Mouse (Mus musculus) liver, postnatal 0 days (tissue): ENCODE measurements at regions not wholly inside any gene's neighbourhood (a gene's known extent, or its start where the extent isn't known, plus 50 kb on each side); places are given as distances from the start of the nearest gene placed in this dataset.

Source experiments
- ATAC-seq: fragments of 200-750 bp; cut with Nextera tagmentation; 2 replicates; pipeline ENCODE4 v1.8.0; 2017; ENCODE audit warnings: mild to moderate bottlenecking, moderate library complexity
- DNase-seq: peaks from one replicate; pipeline ENCODE4 v3.0.0-alpha.2; 2016
- H3K27ac ChIP-seq: fragments of 300-500 bp; sonication (generic); 2 replicates; pipeline ENCODE4 v1.5.1; 2014; ENCODE audit warnings: antibody characterized with exemption, moderate library complexity, mild to moderate bottlenecking, low read depth
- H3K27me3 ChIP-seq: fragments of 300-500 bp; sonication (generic); 2 replicates; pipeline ENCODE4 v1.6.1; 2014; ENCODE audit warnings: low read length, control low read depth, mixed read lengths; ENCODE audit not compliant: insufficient read depth
- H3K36me3 ChIP-seq: fragments of 300-500 bp; sonication (generic); replicated peaks from 2 replicates; pipeline ENCODE4 v1.6.1; 2014; ENCODE audit warnings: mild to moderate bottlenecking, control low read depth, low read length, moderate library complexity, mixed read lengths; ENCODE audit not compliant: insufficient read depth
- H3K4me1 ChIP-seq: fragments of 300-500 bp; sonication (generic); 2 replicates; pipeline ENCODE4 v1.6.1; 2014; ENCODE audit warnings: antibody characterized with exemption, mild to moderate bottlenecking, control low read depth; ENCODE audit not compliant: insufficient read depth
- H3K4me2 ChIP-seq: fragments of 300-500 bp; sonication (generic); 2 replicates; pipeline ENCODE4 v1.6.1; 2014; ENCODE audit warnings: low read depth, mild to moderate bottlenecking, low read length, moderate library complexity, mixed read lengths
- H3K4me3 ChIP-seq: fragments of 300-500 bp; sonication (generic); 2 replicates; pipeline ENCODE4 v1.5.1; 2014; ENCODE audit warnings: low read depth, low read length
- H3K9ac ChIP-seq: fragments of 300-500 bp; sonication (generic); replicated peaks from 2 replicates; pipeline ENCODE4 v1.6.1; 2014; ENCODE audit warnings: mild to moderate bottlenecking, moderate library complexity
- H3K9me3 ChIP-seq: fragments of 300-500 bp; sonication (generic); 2 replicates; pipeline ENCODE4 v1.6.1; 2016; ENCODE audit warnings: mild to moderate bottlenecking, control low read depth, low read length, mixed read lengths
- CTCF ChIP-seq: sonication (generic); IDR thresholded peaks from 2 replicates; pipeline ENCODE4 v1.5.1; 2016; ENCODE audit warnings: antibody characterized with exemption, low read depth
- EP300 ChIP-seq: IDR thresholded peaks from 2 replicates; pipeline ENCODE4 v1.6.1; 2016; ENCODE audit warnings: antibody characterized with exemption, low read depth, mild to moderate bottlenecking
- WGBS: fragments of 180-500 bp; shearing (Covaris S2); extraction: QIAGEN DNeasy Blood & Tissue Kit; methylation state at CpG from one replicate; pipeline ENCODE4 v1.1.7; 2014; ENCODE audit not compliant: insufficient replicate concordance; 5-methylcytosine and 5-hydroxymethylcytosine counted together

DNA sequence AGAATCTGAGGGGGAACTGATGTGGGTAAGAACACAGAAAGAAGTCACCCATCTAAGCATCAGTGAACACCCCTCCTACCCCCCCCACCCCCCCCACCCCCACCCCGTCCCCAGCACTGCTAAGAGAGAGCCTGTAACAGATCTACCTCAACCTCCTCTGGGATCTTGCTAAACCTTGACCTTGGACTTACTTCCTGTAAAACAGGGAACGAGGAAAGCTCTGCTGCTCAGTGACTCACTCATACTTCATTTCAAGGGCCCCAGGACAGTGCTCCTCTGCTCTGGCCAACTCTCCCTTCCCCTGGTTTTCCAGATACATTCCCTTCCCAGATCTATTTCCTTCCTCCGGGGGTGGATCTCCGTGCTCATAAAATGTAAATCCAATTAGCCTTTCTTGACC lies 510.4 kb upstream of the Mpdz start:
- no peaks in the 10 kb centered on the region for H3K36me3 ChIP-seq
- H3K4me3 ChIP-seq: no peak overlapping the region
- WGBS: 46% methylated on average over 4 of the region's 4 CpGs
- TF ChIP-seq CTCF (no peak), EP300 (no peak)
- H3K27ac ChIP-seq: no peak overlapping the region
- no peaks in the 10 kb centered on the region for H3K4me1 ChIP-seq
- H3K9me3 ChIP-seq: no peaks in the 10 kb centered on the region
- no peaks in the 10 kb centered on the region for H3K27me3 ChIP-seq
- no peak for ATAC-seq
- H3K9ac ChIP-seq: no peak overlapping the region
- no peak overlapping the region for H3K4me2 ChIP-seq
- DNase-seq: no peak

DNA sequence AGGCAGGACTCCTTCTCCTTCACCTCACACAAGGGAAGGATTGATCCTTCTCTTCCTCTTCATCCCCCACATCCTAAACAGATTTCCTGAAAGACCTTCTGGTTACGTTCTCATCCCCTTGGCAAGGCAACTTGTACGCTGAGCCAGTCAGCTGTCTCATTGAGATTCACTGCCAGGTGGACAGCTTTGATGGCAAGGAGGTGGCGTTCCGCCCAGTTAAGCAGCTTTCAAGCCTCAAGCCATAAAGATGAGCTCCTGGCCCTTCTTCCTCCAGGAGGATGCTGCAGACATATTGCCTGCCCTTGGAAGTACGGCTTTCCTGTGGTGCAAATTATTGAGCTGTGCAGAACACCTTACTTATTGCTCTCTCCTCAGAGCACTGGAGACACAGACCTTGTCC lies 494.8 kb upstream of the Mpdz start:
- no peak for TF ChIP-seq CTCF
- Histone ChIP-seq H3K9ac (no peak overlapping the region), H3K36me3 (no peaks in the 10 kb centered on the region), H3K4me1 (no peaks in the 10 kb centered on the region), H3K27ac (no peak overlapping the region), H3K27me3 (no peaks in the 10 kb centered on the region), H3K4me3 (no peak overlapping the region), H3K4me2 (no peak overlapping the region), H3K9me3 (no peaks in the 10 kb centered on the region)
- 77% methylated on average over 5 of the region's 5 CpGs for WGBS
- no peak for DNase-seq
- no peak for ATAC-seq

DNA sequence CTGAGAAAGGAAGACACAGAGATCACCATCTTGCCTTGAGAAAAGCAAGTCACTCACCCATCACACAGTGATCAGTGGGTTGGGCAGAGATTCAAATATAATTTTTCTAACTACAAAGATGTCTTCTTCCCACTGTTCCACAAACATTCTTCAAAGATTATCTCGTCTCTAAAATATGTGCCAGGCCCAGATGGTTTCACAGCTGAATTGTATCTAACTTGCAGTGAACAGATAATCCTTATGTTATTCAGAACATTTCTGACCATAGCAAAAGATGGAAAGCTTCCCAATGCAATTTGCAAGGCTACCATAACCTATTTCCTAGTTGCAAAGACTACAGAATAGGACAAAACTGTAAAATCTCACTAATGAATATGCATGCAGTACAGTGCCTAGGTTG lies 488.3 kb upstream of the Mpdz start:
- H3K27me3 ChIP-seq: no peaks in the 10 kb centered on the region
- DNase-seq: no peak
- no peak overlapping the region for H3K4me3 ChIP-seq
- no peaks in the 10 kb centered on the region for H3K36me3 ChIP-seq
- no peak for TF ChIP-seq EP300
- no peak for TF ChIP-seq CTCF
- no peak overlapping the region for H3K27ac ChIP-seq
- no peak for ATAC-seq
- H3K9ac ChIP-seq: no peak overlapping the region
- no peak overlapping the region for H3K4me2 ChIP-seq
- 67% methylated on average over 1 of the region's 1 CpGs for WGBS
- H3K4me1 ChIP-seq: no peaks in the 10 kb centered on the region
- no peaks in the 10 kb centered on the region for H3K9me3 ChIP-seq

DNA sequence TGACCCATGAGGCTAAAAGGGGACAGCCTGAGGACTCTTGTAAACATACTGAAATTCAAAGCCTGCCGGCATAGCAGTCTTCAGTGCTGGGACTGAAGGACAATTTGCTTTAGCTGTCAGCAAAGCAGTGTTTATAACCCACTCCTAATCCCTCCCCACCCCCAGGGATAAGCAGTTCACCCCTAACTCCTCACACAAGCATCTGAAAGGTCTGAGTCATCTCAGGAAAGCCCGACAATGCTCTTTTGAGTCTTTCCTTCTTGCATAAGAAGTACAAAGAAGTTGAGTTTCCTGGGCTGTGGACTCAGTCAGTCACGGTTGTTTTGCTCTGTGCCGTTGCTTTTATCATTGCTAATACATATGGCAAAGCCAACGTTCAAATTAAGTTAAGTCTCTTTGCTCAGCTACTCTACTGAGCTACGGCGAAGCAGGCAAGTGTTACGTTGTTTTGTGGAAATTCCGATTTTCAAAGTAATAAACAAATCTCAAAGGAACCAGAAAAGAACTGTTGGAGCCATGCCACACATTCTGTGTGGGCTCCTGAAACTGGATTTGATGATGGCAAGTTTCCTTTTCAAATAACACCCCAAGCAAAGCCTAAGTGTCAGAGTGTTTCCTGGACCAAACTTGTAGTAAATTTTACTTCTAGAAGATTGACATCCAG lies 486.1 kb upstream of the Mpdz start:
- Histone ChIP-seq H3K4me3 (no peak overlapping the region), H3K4me1 (no peaks in the 10 kb centered on the region), H3K27me3 (no peaks in the 10 kb centered on the region), H3K36me3 (no peaks in the 10 kb centered on the region), H3K9me3 (no peaks in the 10 kb centered on the region), H3K4me2 (no peak overlapping the region), H3K27ac (no peak overlapping the region), H3K9ac (no peak overlapping the region)
- ATAC-seq (no peak), DNase-seq (no peak)
- 54% methylated on average over 9 of the region's 9 CpGs for WGBS
- no peak for TF ChIP-seq CTCF
- TF ChIP-seq EP300: no peak

DNA sequence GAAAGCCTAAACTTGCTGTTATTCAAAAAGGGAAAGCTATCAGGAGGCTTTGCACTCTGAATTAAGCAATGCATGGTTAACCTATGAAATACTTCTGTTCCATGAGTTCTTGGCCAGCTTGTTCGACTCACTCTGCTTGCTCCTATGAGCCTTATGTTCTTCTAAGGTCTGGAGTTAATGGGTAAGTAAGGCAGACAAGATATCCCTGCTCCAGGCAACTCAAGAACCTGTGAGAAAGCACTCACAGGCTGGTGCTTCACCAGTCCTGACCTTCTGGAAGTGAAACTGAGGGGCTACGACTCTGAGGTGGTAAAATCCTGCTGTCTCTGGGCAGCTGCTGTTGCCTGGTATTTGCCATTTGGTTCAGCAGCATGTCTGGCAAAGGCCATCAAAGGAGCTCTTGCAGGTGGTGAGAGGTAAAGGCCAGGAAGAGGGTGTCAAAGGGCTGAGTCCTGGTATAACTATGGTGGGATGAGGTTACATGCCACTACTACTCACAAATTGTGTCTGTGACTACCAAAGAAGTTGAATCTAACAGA lies 484.6 kb upstream of the Mpdz start:
- H3K27ac ChIP-seq: no peak overlapping the region
- 61% methylated on average over 2 of the region's 2 CpGs for WGBS
- no peak overlapping the region for H3K9ac ChIP-seq
- ATAC-seq (no peak), DNase-seq (no peak)
- no peak for TF ChIP-seq EP300
- no peak for TF ChIP-seq CTCF
- H3K4me3 ChIP-seq: no peak overlapping the region
- no peaks in the 10 kb centered on the region for H3K4me1 ChIP-seq
- no peak overlapping the region for H3K4me2 ChIP-seq
- no peaks in the 10 kb centered on the region for H3K36me3 ChIP-seq
- H3K27me3 ChIP-seq: no peaks in the 10 kb centered on the region
- no peaks in the 10 kb centered on the region for H3K9me3 ChIP-seq

DNA sequence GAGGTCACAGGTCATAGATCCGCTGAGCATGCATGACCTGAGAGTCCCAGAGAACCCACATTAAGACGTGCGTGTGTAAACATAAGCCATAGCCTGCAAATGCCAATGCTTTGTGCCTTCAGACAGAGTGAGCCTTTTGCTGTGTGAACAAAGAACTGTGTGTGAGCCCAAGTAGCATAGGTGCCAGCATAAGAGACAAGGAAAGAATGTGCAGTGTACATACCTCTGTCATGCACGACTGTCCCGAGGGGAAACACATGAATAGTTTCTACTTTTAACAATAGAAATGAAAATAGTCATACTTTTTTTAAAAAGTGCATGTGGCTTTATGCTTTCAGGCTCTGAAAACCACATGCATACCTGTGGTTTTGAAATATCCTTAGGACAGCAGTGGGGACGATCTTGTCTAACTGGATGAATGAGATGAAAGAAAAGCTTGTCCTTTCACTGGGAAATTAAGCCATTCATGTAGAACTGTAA lies 484.1 kb upstream of the Mpdz start:
- TF ChIP-seq CTCF: no peak
- TF ChIP-seq EP300: no peak
- ATAC-seq: no peak
- 44% methylated on average over 6 of the region's 6 CpGs for WGBS
- DNase-seq: no peak
- Histone ChIP-seq H3K36me3 (no peaks in the 10 kb centered on the region), H3K4me2 (no peak overlapping the region), H3K9ac (no peak overlapping the region), H3K27me3 (no peaks in the 10 kb centered on the region), H3K9me3 (no peaks in the 10 kb centered on the region), H3K4me1 (no peaks in the 10 kb centered on the region), H3K4me3 (no peak overlapping the region), H3K27ac (no peak overlapping the region)
